ENCODE assay signal across 24 mouse cellular contexts in genomic region chr16:93820040-93820439, GRCm38 (mm10). TPM values are rescaled to one million over a fixed set of nuclear protein-coding genes. Genes with fewer than 3 reads are reported as not detected.
A peak's percentile ranks its signal among the peaks of the same experiment; 100 is the strongest.
DNase-seq lines count a peak whose midpoint lies in the region; ATAC-seq and TF ChIP-seq lines count a peak whose summit lies in the region.
"Had no signal": no experiment of that assay in that cellular context is flagged by ENCODE, and none has a peak within 500 bp of the region (broad histone marks: within the 10 kb centered on the region; RNA-seq: fewer than 3 reads in every experiment).

No protein-coding gene starts in this region.

- no peak for TF ChIP-seq POLR2A in MEL (IDR thresholded peaks at IDR 0.05; ENCODE audit: control insufficient read depth in 1 of 2, insufficient read depth in 1 of 2, low read depth in 1 of 2, low read length in 2 of 2, poor library complexity in 1 of 2)

- no peak overlapping the region for H3K4me3 ChIP-seq in liver, embryonic 12.5 days
- H3K4me3 ChIP-seq in ES-E14 (ENCODE audit: insufficient read depth in 1 of 2, low read depth in 1 of 2, low read length in 2 of 2, poor library complexity in 1 of 2, severe bottlenecking in 1 of 2), result no peak overlapping the region
- H3K4me3 ChIP-seq in MEL (ENCODE audit: control insufficient read depth in 1 of 2, insufficient read depth in 1 of 2, low read depth in 2 of 2, low read length in 2 of 2), result peak overlapping the region; percentile 41 to 67
- H3K4me3 ChIP-seq: embryonic facial prominence, embryonic 13.5 days; embryonic facial prominence, embryonic 15.5 days; erythroblast, embryonic 14.5 days; forebrain, embryonic 10.5 days; forebrain, embryonic 12.5 days had no signal

- H3K79me2 ChIP-seq in MEL (ENCODE audit: control insufficient read depth, insufficient read depth, low read length, poor library complexity), result peaks cover 3% of the 10 kb centered on the region; the same call in 1 of the 2 replicates

- peaks cover 53% of the 10 kb centered on the region for H3K4me1 ChIP-seq in liver, embryonic 12.5 days
- H3K4me1 ChIP-seq in ES-E14 (ENCODE audit: control insufficient read depth in 2 of 2, insufficient read depth in 2 of 2, low read length in 2 of 2, poor library complexity in 1 of 2) (peaks cover 0 to 14% of the 10 kb centered on the region in 2 experiments; a peak in 2 of 4 replicates), MEL (ENCODE audit: control insufficient read depth in 1 of 2, insufficient read depth in 2 of 2, low read length in 2 of 2) (peaks cover 5 to 10% of the 10 kb centered on the region in 2 experiments; a peak in 3 of 4 replicates)

- peak; percentile 66 to 73 for TF ChIP-seq EP300 in MEL (IDR thresholded peaks at IDR 0.05; ENCODE audit: low read depth in 1 of 2, low read length in 2 of 2)

- 0 out of 2 replicates have a peak, but pooled peaks cover 3% of the 10 kb centered on the region for H3K9me3 ChIP-seq in liver, embryonic 12.5 days (replicated peaks)
- no peaks in the 10 kb centered on the region; the same call in 1 of the 2 replicates for H3K9me3 ChIP-seq in ES-E14 (ENCODE audit: control insufficient read depth, insufficient read depth, low read depth, low read length)
- no peaks in the 10 kb centered on the region for H3K9me3 ChIP-seq in MEL (replicated peaks; ENCODE audit: insufficient read depth, low read length)

- DNase-seq in liver, result no peak
- DNase-seq in ES-E14 (ENCODE audit: low read depth, low spot score), result no peak
- peak; percentile 54 for DNase-seq in MEL (ENCODE audit: low read depth, low spot score)
- no peak for DNase-seq in right cerebral cortex, adult 2 months (ENCODE audit: low spot score in 2 of 2)
- DNase-seq in layer of hippocampus, adult 9-11 months, result no peak
- DNase-seq: adrenal gland, adult 2 months; adrenal gland, postnatal 10 days; adrenal gland, postnatal 25 days; cerebellum, adult 11 months; cerebellum, adult 18-20 months; cerebellum, adult 8-10 months; cerebellum, adult 9-11 months; cerebellum, postnatal 14 days; cerebellum, postnatal 36 days; embryo, embryonic 11 days had no signal

- WGBS in liver, embryonic 12.5 days (ENCODE audit: insufficient replicate concordance), result 58% methylated on average over 1 of the region's 1 CpGs

- H3K27ac ChIP-seq in liver, embryonic 12.5 days, result 0 out of 2 replicates have a peak overlapping the region, but pooled peaks have one; percentile 85
- H3K27ac ChIP-seq in ES-E14 (ENCODE audit: insufficient read depth, low read depth, low read length, poor library complexity, severe bottlenecking) (peak overlapping the region; percentile 23; the same call in 1 of the 2 replicates), MEL (ENCODE audit: control insufficient read depth, low read depth, low read length) (peak overlapping the region; percentile 96)
- H3K27ac ChIP-seq: embryonic facial prominence, embryonic 13.5 days; embryonic facial prominence, embryonic 15.5 days; forebrain, embryonic 10.5 days; forebrain, embryonic 12.5 days had no signal

- no peak for TF ChIP-seq RAD21 in MEL (IDR thresholded peaks at IDR 0.05; ENCODE audit: low read depth, low read length)

- no peak overlapping the region for H3K4me2 ChIP-seq in liver, embryonic 12.5 days
- H3K4me2 ChIP-seq: embryonic facial prominence, embryonic 13.5 days; embryonic facial prominence, embryonic 15.5 days; forebrain, embryonic 12.5 days had no signal

- no peak overlapping the region for H3K9ac ChIP-seq in liver, embryonic 12.5 days
- H3K9ac ChIP-seq in ES-E14 (ENCODE audit: insufficient read depth, low read depth, low read length, poor library complexity, severe bottlenecking) (no peak overlapping the region), MEL (ENCODE audit: control insufficient read depth, low read depth, low read length, poor library complexity, severe bottlenecking) (peak overlapping the region; percentile 73)
- H3K9ac ChIP-seq: embryonic facial prominence, embryonic 13.5 days; embryonic facial prominence, embryonic 15.5 days; forebrain, embryonic 12.5 days had no signal

- no peak for ATAC-seq in liver, embryonic 12.5 days
- ATAC-seq: forebrain, embryonic 14.5 days; forebrain, embryonic 16.5 days had no signal

- H3K27me3 ChIP-seq in liver, embryonic 12.5 days (replicated peaks), result no peaks in the 10 kb centered on the region
- no peaks in the 10 kb centered on the region for H3K27me3 ChIP-seq in MEL (ENCODE audit: control insufficient read depth in 1 of 2, insufficient read depth in 2 of 2, low read length in 2 of 2)
- H3K27me3 ChIP-seq: embryonic facial prominence, embryonic 13.5 days; embryonic facial prominence, embryonic 15.5 days; forebrain, embryonic 12.5 days had no signal

- in situ Hi-C loops in ES-E14 (cut with MboI; ENCODE audit: low sequenced_read_pairs in 2 of 2, unreplicated experiment in 2 of 2), result no loop called here

- no peaks in the 10 kb centered on the region for H3K36me3 ChIP-seq in liver, embryonic 12.5 days
- H3K36me3 ChIP-seq in ES-E14 (ENCODE audit: control insufficient read depth, insufficient read depth, low read length, poor library complexity, severe bottlenecking) (peaks cover 2% of the 10 kb centered on the region; the same call in 1 of the 2 replicates), MEL (ENCODE audit: control insufficient read depth in 1 of 2, insufficient read depth in 2 of 2, low read length in 2 of 2) (peaks cover 0 to 14% of the 10 kb centered on the region in 2 experiments; a peak in 2 of 4 replicates)
- H3K36me3 ChIP-seq: embryonic facial prominence, embryonic 13.5 days; embryonic facial prominence, embryonic 15.5 days; forebrain, embryonic 10.5 days; forebrain, embryonic 12.5 days; G1E had no signal

- TF ChIP-seq CTCF in MEL (IDR thresholded peaks at IDR 0.05 in 2 of 3, conservative IDR thresholded peaks at IDR 0.05 in 1 of 3; ENCODE audit: control insufficient read depth in 1 of 3, insufficient read depth in 1 of 3, low read depth in 2 of 3, low read length in 3 of 3, poor library complexity in 1 of 3, severe bottlenecking in 1 of 3), result no peak

TF ChIP-seq in ES-E14, 5 proteins besides CTCF, POLR2A, EP300 and RAD21:
- TF ChIP-seq MAFK (IDR thresholded peaks at IDR 0.05; ENCODE audit: insufficient read depth, low read depth, low read length), result no peak
- TF ChIP-seq CHD2 (IDR thresholded peaks at IDR 0.05; ENCODE audit: low read depth, low read length), result no peak
- no peak for TF ChIP-seq HCFC1 (IDR thresholded peaks at IDR 0.05; ENCODE audit: borderline replicate concordance, insufficient read depth, low read length)

TF ChIP-seq in MEL, 35 proteins besides CTCF, POLR2A, EP300 and RAD21:
- peak; percentile 34; the same call in 1 of the 2 replicates for TF ChIP-seq SIN3A (IDR thresholded peaks at IDR 0.05; ENCODE audit: low read length)
- peak; percentile 60; the same call in 1 of the 2 replicates for TF ChIP-seq RCOR1 (IDR thresholded peaks at IDR 0.05; ENCODE audit: low read depth, low read length)
- no peak; the same call in 1 of the 2 replicates for TF ChIP-seq MAZ (IDR thresholded peaks at IDR 0.05; ENCODE audit: low read depth, low read length)
- TF ChIP-seq TCF12 (IDR thresholded peaks at IDR 0.05; ENCODE audit: low read depth, low read length), result peak; percentile 60
- no peak for TF ChIP-seq USF2 (IDR thresholded peaks at IDR 0.05; ENCODE audit: borderline replicate concordance in 1 of 2, insufficient read depth in 1 of 2, low read depth in 1 of 2, low read length in 2 of 2)
- peak; percentile 51; the same call in 1 of the 2 replicates for TF ChIP-seq GATA1 (IDR thresholded peaks at IDR 0.05; ENCODE audit: low read depth, low read length)
- TF ChIP-seq CHD2 (IDR thresholded peaks at IDR 0.05; ENCODE audit: low read length), result peak; percentile 70
- TF ChIP-seq JUND (IDR thresholded peaks at IDR 0.05; ENCODE audit: low read depth, low read length), result 0 out of 2 replicates have a peak, but pooled peaks have one; percentile 22
- TF ChIP-seq ETS1 (IDR thresholded peaks at IDR 0.05; ENCODE audit: low read depth, low read length), result peak; percentile 60
- TF ChIP-seq MAFK (IDR thresholded peaks at IDR 0.05; ENCODE audit: borderline replicate concordance, low read depth, low read length), result no peak

RNA-seq across cellular contexts. Expression of gene Morc3, which starts 11.9 kb away (rescaled TPM):
- polyA plus RNA-seq in liver, embryonic 12.5 days (2016; fragmentation: Nextera tagmentation; extraction: Ambion mirVana), result 22.6 and 26.3 TPM in 2 replicates
- total RNA-seq in ES-E14 (2012; rRNA removed) (90.3 and 98.4 TPM in 2 replicates), MEL (2012; rRNA removed) (35.1 and 39.1 TPM in 2 replicates)
- 100 to 1,000 TPM in 1 of 2 experiments, 10 to 100 TPM in 1; 23.3 to 276 TPM for polyA plus RNA-seq in MEL (2012; ENCODE audit: insufficient read depth in 1 of 2, insufficient read length in 2 of 2, low read depth in 1 of 2, low replicate concordance in 2 of 2, missing spikeins in 1 of 2)

Comparison
In these comparisons a context has a peak if more than half of its experiments do, and no peak if none do; other contexts are left out.
1. H3K27ac ChIP-seq: peak in every context shown above with its lines; median percentile 96 in MEL; 85 in liver, embryonic 12.5 days; 23 in ES-E14.
2. H3K4me3 ChIP-seq: peak in MEL (2 of 2); none in liver, embryonic 12.5 days (single experiment) and ES-E14 (0 of 2).